Mouse (Mus musculus): ENCODE results near the gene Traf4.

Traf4 gene

GRCm38 (mm10) chr11:78182961-78183844, 17.8 kb upstream of the Traf4 start, which contains the start of gene Rpl23a:
TSS of gene Rpl23a (minus strand) at chr11:78183584.
- in situ Hi-C loops (cut with MboI; ENCODE audit: unreplicated experiment in 2 of 2): no loop called here

- in situ Hi-C loops (cut with MboI; ENCODE audit: unreplicated experiment in 2 of 2): no loop called here
Observed at GRCm38 (mm10) chr11:78182450-78182849, 17.1 kb upstream of the Traf4 start.

- in situ Hi-C loops (cut with MboI; ENCODE audit: unreplicated experiment in 2 of 2): no loop called here
Observed at GRCm38 (mm10) chr11:78181830-78182357, 16.5 kb upstream of the Traf4 start.

DNA sequence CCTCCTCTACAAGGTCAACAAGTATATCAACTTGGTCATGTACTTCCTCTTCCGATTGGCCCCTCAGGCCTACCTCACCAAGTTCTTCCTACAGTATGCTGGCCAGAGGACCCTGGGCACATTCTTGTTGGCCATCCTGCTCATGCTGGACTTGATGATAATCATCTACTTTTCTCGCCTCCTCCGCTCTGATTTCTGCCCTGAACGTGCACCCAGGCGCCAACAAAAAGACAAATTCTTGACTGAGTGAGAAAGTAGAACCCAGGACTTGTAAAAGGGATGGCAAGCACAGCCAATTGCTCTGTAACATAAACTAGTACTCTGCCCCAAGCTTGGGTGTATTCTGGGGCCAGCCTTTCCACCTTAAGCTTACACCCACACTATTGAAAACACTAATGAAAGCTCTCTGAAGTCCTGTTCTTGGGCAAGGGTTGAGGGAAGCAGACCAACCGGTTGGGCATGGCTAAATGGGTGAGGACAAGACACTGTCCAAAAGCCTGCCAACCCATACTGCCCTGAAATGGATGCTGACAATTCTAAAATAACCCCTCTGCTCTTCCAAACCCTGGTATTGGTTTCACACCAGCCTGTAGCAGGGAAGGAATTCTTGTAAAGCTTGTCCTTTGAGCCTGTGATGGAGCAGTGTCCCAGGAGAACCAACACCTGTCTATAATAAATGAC, 14.8 kb upstream of the Traf4 start:
- in situ Hi-C loops (cut with MboI; ENCODE audit: unreplicated experiment in 2 of 2): no loop called here

DNA sequence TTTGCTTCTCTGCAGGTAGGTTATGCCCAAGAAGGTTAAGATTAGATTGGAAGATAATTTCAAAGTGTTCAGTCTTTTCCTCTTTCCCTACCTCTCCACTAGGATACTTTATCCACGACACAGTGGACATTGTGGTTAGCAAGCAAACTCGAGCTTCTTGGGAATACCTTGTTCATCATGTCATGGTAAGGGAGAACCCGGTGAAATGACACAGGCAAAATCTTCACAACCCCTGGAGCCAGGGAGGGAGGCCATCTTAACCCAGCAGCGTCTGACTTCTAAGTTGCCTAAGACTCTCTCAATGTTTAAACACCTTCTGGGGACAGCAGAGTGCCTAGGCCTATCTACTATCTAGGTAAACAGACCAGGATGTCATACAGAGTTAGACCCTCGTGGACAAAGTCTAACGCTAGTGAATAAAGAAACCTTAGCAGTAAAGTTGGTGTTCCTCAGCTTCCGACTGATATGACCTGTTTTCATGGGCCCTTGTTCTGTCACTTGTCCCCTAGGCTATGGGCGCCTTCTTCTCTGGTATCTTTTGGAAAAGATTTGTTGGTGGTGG, 14.1 kb upstream of the Traf4 start:
- in situ Hi-C loops (cut with MboI; ENCODE audit: unreplicated experiment in 2 of 2): loop anchor here (5.0 to 10.0 kb wide), 6 partner anchors 122 to 355 kb away; partner anchors contain the start of gene Phf12 (in 1 of the 2)

DNA sequence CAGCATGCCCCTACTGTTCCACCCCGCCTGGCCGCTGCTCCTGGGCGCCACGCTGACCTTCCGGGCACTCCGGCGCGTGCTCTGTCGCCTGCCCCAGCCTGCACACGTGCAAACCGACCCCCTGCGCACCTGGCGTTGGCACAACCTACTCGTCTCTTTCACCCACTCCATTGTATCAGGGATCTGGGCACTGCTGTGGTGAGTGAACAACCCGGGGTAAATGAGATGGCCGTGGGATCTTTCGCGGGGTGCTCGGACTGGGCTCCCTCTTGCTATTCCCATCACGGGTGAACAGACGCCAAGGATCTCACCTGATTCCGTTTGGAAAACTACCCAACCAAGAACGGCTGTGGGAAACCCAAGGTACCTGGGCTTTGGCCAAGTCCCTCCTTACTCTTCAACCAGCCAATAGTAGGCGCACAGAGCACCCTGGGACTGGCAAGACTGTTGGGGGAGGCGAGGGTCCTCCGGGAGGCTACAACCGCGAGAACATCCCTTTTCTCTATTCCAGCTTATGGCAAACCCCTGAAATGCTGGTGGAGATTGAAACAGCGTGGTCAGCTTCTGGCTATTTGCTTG, 13.6 kb upstream of the Traf4 start:
- in situ Hi-C loops (cut with MboI; ENCODE audit: unreplicated experiment in 2 of 2): loop anchor here (5.0 to 10.0 kb wide), 6 partner anchors 122 to 354 kb away; partner anchors contain the start of gene Phf12 (in 1 of the 2)

GRCm38 (mm10) chr11:78177903-78178858, 12.8 kb upstream of the Traf4 start:
- in situ Hi-C loops (cut with MboI; ENCODE audit: unreplicated experiment in 2 of 2): loop anchor here (5.0 to 10.0 kb wide), 6 partner anchors 121 to 353 kb away; partner anchors contain the start of gene Phf12 (in 1 of the 2)

GRCm38 (mm10) chr11:78177437-78177836, 12.0 kb upstream of the Traf4 start:
- in situ Hi-C loops (cut with MboI; ENCODE audit: unreplicated experiment in 2 of 2): loop anchor here (5.0 to 10.0 kb wide), 6 partner anchors 120 to 353 kb away; partner anchors contain the start of gene Phf12 (in 1 of the 2)

- in situ Hi-C loops (cut with MboI; ENCODE audit: unreplicated experiment in 2 of 2): loop anchor here (5.0 to 10.0 kb wide), 6 partner anchors 120 to 352 kb away; partner anchors contain the start of gene Phf12 (in 1 of the 2)
Observed at GRCm38 (mm10) chr11:78176905-78177331, 11.5 kb upstream of the Traf4 start.

GRCm38 (mm10) chr11:78176402-78176862, 11.0 kb upstream of the Traf4 start, which contains the start of the genes Nek8 and Tlcd1:
TSS of gene Nek8 (minus strand) at chr11:78176675.
TSS of gene Tlcd1 (plus strand) at chr11:78176711.
- in situ Hi-C loops (cut with MboI; ENCODE audit: unreplicated experiment in 2 of 2): loop anchor here (5.0 to 10.0 kb wide), 6 partner anchors 119 to 352 kb away; partner anchors contain the start of gene Phf12 (in 1 of the 2)

DNA sequence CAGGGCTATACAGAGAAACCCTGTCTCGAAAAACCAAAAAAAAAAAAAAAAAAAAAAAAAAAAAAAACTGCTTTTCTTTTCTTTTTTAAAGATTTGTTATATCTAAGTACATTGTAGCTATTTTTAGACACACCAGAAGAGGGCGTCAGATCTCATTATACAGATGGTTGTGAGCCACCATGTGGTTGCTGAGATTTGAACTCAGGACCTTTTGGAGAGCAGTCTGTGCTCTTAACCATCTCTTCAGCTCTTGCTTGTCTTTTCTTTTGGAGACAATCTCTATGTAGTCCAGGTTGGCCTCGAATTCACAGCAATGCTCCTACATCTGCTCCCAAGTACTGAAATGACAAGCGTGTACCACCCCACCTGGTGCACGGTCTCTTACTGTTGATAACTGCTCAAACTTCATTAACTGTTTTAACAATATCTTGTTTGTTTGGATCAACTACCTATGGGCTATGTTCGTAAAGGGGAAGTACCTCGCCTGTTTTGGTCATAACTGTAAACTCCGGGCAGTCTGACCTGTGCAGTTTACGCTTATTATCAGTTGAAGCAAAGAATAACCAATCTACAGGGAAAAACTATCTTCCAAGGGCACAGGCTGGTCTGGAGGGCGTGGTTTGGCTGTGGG, 10.5 kb upstream of the Traf4 start:
- in situ Hi-C loops (cut with MboI; ENCODE audit: unreplicated experiment in 2 of 2): loop anchor here (5.0 to 10.0 kb wide), 6 partner anchors 119 to 351 kb away; partner anchors contain the start of gene Phf12 (in 1 of the 2)

DNA sequence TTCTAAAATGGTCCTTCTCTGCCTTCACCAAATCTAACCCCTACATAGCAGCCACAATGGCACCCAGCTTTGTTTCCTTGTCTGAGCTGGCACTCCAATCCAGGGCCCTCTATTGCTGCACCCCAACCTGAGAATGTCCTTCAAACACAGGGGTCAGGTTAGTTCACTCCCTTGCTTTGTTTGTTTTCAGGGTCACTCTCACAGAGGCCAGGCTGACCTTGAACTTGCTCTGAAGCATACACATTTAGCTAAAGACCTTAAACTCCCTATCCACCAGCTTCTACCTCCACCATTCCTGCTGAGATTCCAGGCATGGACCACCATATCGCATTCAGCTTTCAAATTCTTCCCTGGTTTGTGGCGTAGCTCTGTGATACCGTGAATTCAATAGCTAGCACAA, 9.1 kb upstream of the Traf4 start:
- in situ Hi-C loops (cut with MboI; ENCODE audit: unreplicated experiment in 2 of 2): loop anchor here (5.0 to 10.0 kb wide), 2 partner anchors 117 to 350 kb away; no protein-coding TSS in a partner anchor

- in situ Hi-C loops (cut with MboI; ENCODE audit: unreplicated experiment in 2 of 2): loop anchor here (5.0 to 10.0 kb wide), 2 partner anchors 116 to 348 kb away; no protein-coding TSS in a partner anchor
Observed at GRCm38 (mm10) chr11:78172748-78173383, 7.5 kb upstream of the Traf4 start.

- in situ Hi-C loops (cut with MboI; ENCODE audit: unreplicated experiment in 2 of 2): loop anchor here (5.0 to 10.0 kb wide), 2 partner anchors 115 to 347 kb away; no protein-coding TSS in a partner anchor
Observed at GRCm38 (mm10) chr11:78172034-78172747, 6.8 kb upstream of the Traf4 start.

DNA sequence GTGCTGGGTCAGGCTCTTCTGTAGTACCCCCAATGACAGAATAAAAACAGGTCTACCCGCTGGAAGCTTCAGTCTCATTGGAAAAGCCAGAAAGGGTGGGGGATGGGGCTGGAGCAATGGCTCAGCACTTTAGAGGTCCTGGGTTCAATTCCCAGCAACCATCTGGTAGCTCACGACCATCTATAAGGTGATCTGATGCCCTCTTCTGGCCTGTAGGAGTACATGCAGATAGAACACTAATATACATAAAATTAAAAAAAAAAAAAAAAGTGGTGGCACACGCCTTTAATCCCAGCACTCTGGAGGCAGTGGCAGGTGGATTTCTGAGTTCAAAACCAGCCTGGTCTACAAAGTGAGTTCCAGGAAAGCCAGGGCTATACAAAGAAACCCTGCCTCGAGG, 5.9 kb upstream of the Traf4 start:
- in situ Hi-C loops (cut with MboI; ENCODE audit: unreplicated experiment in 2 of 2): loop anchor here (5.0 to 10.0 kb wide), 2 partner anchors 114 to 347 kb away; no protein-coding TSS in a partner anchor

DNA sequence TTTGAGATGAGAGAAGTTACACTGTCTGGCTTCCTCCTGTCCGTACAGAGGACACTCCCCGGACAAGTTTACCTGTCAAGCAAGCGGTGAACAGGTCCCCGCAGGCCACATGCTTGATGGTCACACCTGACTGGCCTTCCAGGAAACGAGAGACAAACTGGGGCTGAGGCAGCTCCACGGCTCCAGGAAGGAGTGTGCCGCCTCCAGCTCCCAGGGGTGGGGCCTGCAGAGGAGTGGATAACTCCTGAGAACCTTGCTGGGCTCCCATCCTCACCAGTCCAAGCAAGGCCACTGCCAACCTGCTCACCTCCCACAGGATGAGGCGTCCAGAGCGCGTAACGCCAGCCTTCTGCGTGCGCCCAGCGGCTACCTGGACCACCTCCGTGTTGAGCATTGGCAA, 4.9 kb upstream of the Traf4 start:
- in situ Hi-C loops (cut with MboI; ENCODE audit: unreplicated experiment in 2 of 2): loop anchor here (5.0 to 10.0 kb wide), 2 partner anchors 113 to 346 kb away; no protein-coding TSS in a partner anchor
